Mouse (Mus musculus): ENCODE measurements around the gene Olfr701.

DNA sequence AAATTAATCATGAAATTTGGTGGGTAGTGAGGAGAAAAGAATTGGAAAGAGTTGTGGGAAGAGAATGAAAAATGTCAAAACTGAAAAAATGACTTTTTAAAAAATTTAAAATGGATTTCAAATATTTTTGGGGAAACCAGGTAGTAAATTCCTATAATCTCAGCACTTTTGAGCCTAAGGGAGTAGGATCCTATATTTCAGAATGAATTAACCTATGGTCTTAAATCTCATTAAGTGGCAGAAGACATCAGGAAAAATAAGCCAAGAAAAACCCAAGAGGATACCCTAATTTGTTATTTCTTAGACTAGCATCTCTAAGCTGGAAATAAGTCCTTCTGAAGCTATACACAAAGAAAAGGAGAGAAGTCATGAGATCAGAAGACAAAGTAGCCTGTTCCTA is 49.0 kb downstream of the Olfr701 start, which contains the start of gene Olfr704:
- TF ChIP-seq MXI1 (IDR thresholded peaks at IDR 0.05; ENCODE audit: low read depth, low read length), result no peak
- no peak for TF ChIP-seq MAFK (IDR thresholded peaks at IDR 0.05; ENCODE audit: borderline replicate concordance, low read depth, low read length)

All from MEL (cell line).